Mouse (Mus musculus) frontal cortex, postnatal 10 days (tissue): Measurements from ENCODE around the gene 1700125H20Rik.

Experiments used
- DNase-seq, 2 experiments: peaks; one replicate each; pipeline ENCODE4 v3.0.0; 2022; ENCODE audit warnings: low spot score in 2 of 2, mixed read lengths in 1 of 2

The 1700125H20Rik gene

DNA sequence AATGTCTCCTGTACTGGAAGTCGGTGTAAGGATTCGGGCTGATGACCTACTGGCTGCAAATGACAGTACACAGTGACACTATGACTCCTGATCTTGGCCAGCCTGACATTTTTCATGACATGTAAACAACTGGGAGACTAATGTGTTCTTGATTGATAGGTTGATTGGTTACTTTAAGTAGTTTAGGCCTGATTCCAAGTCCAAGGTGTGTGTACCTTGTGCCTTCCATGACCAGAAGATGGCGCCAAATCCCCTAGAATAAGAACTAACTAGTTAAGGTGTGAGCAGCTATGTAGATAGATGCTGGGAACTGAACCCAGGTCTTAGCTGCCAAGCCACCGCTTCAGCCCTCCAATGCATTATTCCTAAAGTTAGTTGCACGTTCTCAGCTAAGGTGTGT, 13.9 kb downstream of the 1700125H20Rik start:
- DNase-seq: no peak

DNA sequence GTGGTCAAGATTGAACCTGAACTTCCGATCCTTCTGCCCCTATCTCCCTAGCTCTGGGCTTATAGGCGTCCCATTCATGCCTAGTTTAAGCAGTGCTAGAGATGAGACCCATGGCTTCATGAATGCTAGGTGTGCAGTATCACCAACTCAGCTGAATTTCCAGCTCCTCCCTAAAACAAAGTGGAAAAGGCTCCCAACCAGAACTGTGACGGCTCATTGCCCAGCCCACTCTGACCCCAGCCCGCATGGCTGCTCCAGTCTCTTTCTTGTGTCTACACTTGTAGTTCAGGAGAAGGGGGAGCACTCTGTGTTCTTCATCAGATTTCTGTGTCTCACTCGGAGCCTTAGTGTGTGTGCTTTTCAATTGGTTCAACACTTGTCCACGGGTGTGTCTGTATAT, 14.6 kb downstream of the 1700125H20Rik start:
- DNase-seq: no peak

DNA sequence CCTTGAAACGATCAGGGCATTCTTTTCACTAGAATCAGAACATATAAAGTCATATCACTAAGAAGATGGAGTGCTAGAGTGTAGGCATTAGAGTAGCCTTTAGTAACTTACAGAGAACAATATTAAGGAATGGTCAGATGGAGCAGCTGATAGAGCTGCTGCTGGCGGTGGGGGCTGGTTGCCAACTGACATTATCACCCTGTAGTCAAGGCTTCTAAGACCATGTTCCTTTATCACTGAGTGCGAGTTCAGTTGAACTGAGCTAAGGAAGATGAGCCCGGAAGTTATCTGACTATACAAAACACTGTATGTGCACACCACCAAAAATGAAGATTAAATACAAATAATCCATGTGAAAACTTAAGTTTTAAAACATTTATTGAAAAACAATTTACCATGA, 18.9 kb downstream of the 1700125H20Rik start:
- no peak for DNase-seq

DNA sequence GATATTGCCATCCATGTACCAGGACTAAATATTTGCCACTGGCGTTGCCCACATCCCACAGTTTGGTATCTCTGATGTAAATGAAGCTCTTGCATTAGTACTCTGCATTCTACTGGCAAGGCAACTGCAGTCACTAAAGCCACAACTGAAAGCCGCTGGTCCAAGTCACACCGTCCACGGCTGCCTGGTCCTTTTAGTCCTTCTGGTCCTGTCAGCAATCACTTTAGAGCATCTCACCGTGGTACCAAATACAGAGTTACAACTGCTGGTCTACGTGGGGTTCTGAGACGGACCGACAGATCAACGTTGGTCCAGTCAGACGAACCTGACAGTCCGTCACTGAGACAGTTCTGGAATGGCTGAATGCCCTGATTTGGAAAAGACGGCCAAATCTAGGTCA, 20.5 kb downstream of the 1700125H20Rik start:
- DNase-seq: no peak

DNA sequence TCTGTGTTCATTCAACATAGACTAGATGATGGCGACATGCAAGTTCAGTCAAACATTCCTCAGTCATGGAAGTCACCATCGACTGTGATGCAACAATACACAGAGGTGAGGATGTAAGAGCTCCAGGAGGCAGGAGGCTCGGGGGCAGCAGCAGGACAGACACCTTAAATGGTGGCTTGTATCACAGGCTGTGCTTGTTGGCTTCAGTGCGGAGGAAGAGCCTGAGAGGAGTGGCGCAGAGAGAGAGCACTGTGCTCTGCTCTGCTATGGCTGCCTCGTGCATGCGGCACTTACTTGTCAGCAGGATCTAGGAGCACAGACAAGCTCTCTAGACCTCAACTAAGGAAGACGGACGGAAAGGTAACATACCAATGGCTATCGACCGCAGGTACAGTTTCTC, 24.0 kb downstream of the 1700125H20Rik start:
- no peak for DNase-seq

DNA sequence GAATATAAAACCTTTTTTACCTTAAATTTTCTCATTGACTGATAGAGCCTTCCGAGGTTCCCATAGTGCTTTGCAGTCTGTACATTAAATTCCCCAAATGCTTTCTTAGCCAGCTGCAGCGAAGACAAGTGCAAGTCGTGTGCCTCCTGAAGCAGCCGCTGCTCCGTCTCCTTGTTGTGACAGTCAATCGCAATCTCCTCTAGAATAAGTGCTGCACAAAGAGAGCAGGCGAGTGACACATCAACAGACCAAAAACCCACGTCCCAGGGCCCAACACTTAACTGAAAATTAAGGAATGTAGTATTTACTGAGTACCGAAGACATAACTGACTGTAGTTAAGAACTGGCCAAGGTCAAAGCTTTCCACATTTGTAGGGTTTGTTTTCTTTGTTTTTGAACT, 25.8 kb downstream of the 1700125H20Rik start:
- no peak for DNase-seq

DNA sequence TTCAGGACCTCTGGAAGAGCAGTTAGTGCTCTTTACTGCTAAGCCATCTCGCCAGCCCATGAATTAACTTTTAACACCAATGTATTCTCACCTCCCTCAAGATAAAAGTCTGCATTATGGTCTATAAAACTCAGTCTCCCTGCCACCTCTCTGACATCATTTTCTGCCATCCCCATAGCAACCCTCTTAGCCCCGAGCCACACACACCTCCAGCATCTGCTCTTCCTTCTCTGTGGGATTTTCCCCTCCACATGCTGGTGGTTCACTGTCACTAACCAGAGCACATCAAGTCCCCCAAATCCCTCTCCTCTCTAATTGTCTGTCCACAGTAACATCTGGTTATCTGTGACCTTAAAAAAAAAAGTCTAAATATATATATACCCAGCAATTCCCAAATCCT, 28.7 kb downstream of the 1700125H20Rik start:
- no peak for DNase-seq

DNA sequence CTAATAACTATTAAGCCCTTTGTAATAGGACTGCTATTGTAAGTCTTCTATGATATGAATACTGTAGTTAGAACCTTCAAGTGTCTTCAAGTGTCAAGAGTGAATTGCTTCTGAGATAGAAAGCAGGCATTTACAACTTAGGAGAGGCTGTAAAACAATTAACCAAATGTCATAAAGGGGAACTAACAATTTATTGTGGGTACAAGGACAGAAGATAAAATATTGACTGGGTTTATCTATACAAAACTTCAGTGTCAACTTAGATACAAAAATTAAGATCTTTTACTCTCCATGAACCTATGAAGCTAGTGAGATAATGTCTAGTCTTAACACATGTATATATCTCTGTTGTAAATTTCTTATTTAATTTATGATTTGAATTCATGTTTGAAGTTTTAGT, 36.0 kb downstream of the 1700125H20Rik start:
- DNase-seq: no peak

DNA sequence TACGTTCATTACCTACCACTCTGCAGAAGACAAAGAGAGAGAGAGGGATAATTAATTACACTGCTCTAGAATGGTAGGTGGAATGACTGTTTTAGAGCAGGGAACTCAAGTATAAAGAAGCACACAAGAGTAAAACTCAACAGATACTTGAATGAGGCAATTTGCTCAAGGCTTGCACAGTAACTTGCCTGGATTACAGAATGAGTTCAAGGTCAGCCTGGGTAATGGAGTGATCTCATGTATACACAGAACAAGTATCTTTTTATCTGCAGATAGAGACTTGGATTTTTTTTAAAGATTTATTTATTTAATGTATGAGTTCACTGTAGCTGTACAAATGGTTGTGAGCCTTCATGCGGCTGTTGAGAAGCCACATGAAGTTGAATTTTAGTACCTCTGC, 40.9 kb downstream of the 1700125H20Rik start:
- DNase-seq: no peak

DNA sequence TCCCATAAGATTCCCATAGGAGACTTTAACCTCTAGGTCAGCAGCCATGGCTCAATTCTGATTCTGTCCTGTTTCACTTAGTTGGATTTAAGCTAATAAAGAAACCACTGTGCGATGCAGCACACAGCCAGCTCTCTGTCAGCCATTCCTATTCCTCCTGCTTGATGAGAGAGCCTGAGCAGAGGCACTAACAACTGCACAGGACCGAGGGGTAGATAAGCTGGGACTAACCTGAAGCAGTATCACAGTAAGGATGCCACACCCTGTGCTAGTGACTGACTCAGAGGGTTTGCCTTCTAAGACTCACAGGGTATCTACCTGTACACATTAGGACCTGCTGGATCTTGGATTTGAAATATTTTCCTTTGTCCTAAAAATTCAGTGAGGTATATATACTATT, 43.0 kb downstream of the 1700125H20Rik start:
- no peak for DNase-seq

DNA sequence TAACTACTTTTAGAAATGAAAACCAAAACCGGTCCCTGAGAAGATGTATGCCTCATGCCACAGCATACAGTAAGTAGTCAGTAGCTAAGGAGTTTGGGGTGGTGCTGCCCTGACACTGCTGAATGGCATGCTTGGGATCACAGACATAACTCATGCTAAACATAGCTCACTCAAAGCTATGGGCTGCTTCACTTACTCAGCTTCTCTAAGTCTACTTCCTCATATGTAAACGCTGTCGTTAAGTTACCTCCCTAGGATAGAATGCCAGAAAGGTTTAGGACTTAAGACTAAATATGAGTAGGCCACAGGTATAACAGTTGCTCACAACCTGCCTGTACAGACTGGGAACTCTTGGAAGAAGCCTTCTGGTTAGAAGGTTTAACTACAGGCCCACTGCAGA, 44.5 kb downstream of the 1700125H20Rik start:
- DNase-seq: no peak

DNA sequence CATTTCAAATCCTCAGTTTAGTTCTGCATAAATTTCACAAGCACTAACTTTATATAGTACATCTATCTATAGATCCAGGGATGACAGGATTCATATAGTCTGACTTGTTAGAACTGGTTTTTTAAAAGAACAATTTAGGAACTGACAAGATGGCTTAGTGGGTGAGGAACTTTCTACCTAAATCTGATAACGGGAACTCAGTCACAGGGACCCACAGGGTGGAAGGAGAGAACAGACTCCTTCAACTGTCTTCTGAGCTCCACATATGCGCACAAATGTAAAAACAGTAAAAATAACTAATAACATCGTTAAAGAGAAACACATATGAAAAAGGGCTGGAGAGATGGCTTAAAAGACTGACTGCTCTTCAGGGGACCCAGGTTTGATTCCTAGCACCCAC, 48.8 kb downstream of the 1700125H20Rik start:
- no peak for DNase-seq

DNA sequence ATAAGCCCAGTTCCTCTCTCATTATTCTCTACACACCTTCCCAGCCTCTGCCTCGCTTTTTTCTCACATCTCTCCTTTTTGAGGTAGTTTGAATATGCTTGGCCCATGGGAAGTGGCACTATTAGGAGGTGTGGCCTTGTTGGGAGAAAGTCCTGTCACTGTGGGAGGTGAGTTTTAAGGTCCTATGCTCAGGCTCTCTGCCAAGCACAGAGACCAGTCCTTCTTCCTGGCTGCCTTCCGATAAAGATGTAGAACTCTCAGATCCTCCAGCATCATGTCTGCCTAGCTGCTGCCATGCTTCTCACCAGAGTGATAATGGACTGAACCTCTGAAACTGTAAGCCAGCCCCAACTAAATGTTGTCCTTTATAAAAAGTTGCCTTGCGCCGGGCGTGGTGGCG, 52.4 kb downstream of the 1700125H20Rik start:
- no peak for DNase-seq

DNA sequence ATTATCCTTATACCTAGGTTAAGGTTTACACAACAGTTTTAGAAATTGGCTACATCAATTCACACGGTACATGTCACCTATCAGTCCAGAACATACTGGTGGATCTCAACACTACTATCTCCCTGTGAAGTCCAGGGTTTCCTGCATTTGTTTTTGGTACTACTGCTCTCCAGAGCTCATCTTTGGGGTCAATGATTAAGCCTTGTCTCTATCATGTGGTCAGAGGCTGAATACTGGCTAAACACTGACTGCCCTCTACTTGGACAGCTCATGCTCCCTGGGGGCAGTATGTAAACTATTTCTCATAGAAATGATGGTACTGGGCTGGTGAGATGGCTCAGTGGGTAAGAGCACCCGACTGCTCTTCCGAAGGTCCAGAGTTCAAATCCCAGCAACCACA, 53.0 kb downstream of the 1700125H20Rik start:
- no peak for DNase-seq
